Mouse (Mus musculus) mammary gland, adult 2 months (tissue): ENCODE results near the gene Myo19. TPM values are rescaled to one million over a fixed set of nuclear protein-coding genes. Genes with fewer than 3 reads are reported as not detected.

Source experiments
- polyA plus RNA-seq: library from polyadenylated mRNA; depleted of rRNA; stranded (reverse); fragments of >200 nt; gene quantifications from 2 replicates; pipeline ENCODE4 v1.2.3, GENCODE M21; 2012; ENCODE audit warnings: low replicate concordance; rRNA removed

Myo19 gene
- 13.9 and 22.0 TPM in 2 replicates for polyA plus RNA-seq

DNA sequence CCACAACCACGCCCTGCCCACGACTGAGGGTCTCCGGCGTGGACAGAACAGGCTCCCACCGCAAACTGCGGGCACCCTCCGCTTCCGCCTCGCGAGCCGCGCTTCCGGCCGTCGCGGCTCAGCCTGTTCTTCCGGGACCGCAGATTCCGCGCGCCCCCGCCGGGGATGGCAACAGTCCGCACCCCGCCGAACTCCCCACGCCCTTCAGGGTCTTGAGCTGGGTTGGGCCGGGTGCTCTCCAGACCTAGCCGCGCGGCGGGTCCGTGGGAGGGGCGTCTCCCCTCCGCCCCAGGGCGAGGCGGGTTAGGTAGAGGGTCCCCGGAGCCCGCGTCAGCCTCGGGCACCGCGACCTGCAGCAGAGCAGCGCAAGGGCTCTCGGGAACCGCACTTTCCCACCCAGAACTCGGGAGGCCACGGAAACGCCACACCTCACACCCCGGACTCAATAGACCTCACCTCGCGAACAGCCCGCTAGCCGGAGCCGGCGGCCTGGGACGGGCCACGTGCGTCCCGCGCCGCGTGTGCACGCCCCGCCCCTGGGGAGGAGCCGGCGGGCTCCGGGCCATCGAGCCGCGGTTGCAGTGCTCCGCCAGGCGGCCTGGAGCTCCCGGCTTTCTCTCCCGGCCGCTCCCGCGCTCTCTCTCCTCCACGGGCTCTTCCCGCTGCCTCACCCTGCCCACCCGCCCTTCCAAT is at the start of gene Myo19, which contains the start of gene Pigw:
TSS of gene Myo19 (plus strand) at position 377 of the 693 bp plus-strand sequence.
TSS of gene Pigw (minus strand) at position 514 of the 693 bp plus-strand sequence.

DNA sequence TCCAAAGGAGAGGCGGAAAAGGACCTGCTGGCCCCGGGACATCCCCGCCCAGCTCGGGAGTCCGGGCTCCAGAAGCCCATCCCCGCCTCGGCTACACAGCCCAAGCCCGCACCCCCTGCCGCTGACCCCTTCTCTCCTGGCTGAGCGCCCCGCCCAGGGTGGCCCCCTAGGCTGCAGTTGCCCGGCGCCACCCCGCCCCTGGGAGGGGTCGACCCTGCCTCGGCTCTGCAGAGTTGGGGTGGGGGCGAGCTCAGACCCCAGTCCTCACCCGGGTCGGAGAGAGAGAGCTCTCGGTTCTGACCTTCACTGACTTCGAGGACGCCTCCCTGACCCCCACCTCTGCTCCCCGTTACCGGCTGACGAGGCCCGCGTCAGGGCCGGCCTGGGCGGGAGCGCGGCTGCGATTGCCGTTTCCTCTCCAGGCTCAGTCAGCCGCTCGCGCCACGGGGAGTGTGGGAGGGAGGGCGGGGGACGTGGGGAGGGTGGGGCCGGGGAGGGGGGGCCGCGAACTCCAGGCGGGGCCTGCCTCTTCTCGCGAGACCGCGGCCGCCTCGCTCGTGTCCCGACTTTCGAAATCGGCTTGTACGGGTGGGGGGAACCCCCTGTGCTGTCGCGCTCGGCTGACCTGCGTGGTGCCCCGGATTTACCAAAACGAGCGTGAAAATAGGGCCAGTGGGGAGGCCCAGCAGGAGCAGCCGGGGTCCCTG is 9.5 kb upstream of the Myo19 start, which contains the start of gene Ggnbp2:
TSS of gene Ggnbp2 (minus strand) at position 481 of the 707 bp plus-strand sequence.

DNA sequence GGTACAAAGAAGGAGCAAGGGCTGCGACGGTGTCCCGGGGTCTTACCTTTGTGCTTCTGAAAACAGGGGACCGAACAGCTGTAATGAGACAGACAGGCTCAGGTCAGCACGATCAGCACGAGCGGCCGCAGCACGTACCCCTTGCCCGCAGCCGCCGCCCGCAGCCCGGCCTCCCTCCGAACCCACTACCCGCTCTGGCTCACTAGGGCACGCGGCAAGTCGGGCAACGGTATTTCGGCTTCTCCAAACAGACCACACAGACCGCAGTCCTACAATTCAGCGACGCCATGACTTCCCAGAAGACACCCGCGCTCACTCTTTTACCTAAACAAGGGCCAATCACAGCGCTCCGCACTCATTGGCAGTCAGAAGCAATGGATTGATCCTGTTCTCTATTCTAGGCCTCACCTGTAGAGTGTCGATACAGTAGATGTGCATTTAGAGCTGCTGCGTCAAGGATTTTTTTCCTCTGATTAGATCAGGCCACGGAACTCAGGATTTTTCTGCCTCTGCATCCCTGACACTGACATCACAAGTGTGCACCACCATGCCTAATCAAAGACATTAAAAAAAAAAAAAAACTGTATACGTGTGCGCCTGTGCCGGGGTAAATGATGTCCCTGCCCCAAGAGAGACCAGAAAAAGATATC is 36.2 kb downstream of the Myo19 start, which contains the start of gene Znhit3:
TSS of gene Znhit3 (minus strand) at position 314 of the 650 bp plus-strand sequence.

DNA sequence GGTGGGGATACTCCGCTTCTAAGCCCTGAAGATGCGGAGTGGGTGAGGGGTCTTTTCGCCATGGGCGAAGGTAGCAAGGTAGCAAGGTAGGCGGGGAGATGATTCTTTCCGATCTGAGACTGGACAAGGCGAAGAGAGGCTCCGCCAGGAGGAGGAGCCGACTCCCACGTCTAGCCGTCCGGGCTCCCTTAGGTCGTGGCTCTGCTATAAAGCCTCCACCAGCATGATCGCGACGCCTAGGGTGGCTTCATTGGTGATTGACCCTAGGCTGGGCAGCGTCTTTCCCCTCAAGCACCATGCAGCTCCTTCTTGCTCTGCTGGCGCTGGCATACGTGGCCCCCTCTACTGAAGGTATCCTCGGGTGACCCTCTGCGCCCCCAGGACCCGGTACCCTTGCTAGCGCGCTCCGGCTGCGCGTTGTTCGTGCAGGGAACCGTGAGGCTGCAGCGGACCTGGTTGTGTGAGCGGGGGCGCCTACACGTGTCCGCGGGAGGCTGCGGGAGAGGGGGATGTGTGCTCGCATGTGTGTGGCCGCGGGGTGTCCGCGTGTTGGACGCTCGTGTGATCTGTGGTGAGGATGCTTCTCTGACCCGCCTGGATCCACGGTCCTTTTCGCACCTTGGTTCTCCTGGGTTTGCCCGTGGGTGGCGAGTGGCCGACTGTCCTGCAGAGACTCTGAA is 77.8 kb downstream of the Myo19 start, which contains the start of gene Car4:
TSS of gene Car4 (plus strand) at position 196 of the 680 bp plus-strand sequence.

Other genes starting within 250 kb of the Myo19 start
- gene Mrm1, start 60.6 kb upstream of the Myo19 start, polyA plus RNA-seq, result 12.7 and 15.3 TPM in 2 replicates
- 32.8 and 44.5 TPM in 2 replicates for gene Dhrs11, start 51.2 kb upstream of the Myo19 start, polyA plus RNA-seq
- 13.7 and 23.7 TPM in 2 replicates for gene Ggnbp2, start 9.3 kb upstream of the Myo19 start, polyA plus RNA-seq
- gene Pigw, start 137 bp downstream of the Myo19 start, polyA plus RNA-seq, result 1.9 and 4.5 TPM in 2 replicates
- gene Znhit3, start 36.2 kb downstream of the Myo19 start, polyA plus RNA-seq, result 6.3 and 16.7 TPM in 2 replicates
- gene Car4, start 77.6 kb downstream of the Myo19 start, polyA plus RNA-seq, result 8.7 and 19.2 TPM in 2 replicates